Mouse (Mus musculus): Measurements from ENCODE around the gene Vmn1r17. TPM values are rescaled to one million over a fixed set of nuclear protein-coding genes. Genes with fewer than 3 reads are reported as not detected.

Gene Vmn1r17
- not detected for total RNA-seq (2023)

GRCm38 (mm10) chr6:57363627-57364026, at the start of gene Vmn1r17:
TSS of gene Vmn1r17 (minus strand) at chr6:57363727.

DNA sequence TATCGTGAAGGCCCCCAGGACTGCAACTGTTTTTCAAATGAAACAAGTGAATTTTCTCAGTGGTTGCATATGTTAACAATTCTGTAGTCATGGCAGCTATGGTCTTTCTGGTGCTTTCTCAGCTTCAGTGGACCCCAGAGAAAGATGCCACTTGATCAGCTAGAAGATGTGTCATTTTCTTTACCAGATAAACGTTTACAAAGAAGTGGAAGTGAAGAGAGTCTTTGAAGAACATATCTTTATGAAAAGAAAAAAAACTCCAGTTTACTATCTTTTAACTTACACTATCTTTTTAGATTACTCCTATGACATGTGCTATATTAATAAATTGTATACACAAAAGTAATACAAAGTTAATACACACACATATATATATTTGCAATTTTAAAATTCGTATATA, 40.0 kb upstream of the Vmn1r17 start, which contains the start of gene Vmn1r19:
Vmn1r19 (plus strand) TSS at position 301 of the 400 bp plus-strand sequence.

DNA sequence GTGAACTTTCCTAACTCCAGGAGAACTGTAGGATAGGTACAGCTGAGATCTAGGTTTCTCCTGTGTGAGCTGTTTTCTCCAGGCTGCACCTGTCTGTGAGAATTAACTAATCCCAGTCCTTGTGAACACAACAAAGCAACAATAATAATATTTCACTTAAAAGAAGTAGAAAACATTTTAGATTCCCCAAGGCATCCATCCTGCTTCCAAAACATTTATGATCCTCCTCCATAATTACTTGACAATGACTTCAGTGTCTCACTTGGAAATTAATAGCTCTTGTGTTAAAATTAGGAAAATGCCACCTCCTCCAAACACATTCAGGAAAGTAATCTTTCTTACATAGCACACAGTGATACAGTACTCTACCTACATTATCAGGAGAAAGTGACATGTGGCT, 32.2 kb upstream of the Vmn1r17 start, which contains the start of gene Vmn1r18:
Vmn1r18 (minus strand) TSS at position 101 of the 400 bp plus-strand sequence.

DNA sequence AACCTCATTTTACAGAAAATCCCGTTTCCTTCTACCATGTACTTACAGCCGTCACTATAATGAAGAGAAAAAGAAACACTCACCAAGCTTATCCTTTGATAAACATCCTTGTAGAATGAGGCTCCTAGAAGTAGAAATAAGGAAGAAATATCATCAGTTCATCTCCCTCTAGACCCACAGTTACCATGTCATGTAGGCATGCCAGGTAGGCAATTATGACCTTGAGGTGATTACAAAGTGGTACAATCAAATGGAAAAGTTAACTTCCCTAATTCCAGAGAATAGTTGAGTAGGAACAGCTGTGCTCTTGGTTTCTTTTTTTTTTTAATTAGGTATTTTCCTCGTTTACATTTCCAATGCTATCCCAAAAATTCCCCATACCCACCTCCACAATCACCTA, 34.1 kb downstream of the Vmn1r17 start, which contains the start of gene Vmn1r16:
Vmn1r16 (minus strand) TSS at position 101 of the 400 bp plus-strand sequence.

Other genes starting within 250 kb of the Vmn1r17 start
- gene Vmn1r11, start 230.3 kb downstream of the Vmn1r17 start, total RNA-seq (2023) = not detected
- gene Vmn1r12, start 206.8 kb downstream of the Vmn1r17 start, total RNA-seq (2023) = under 1 TPM in 1 of 2 experiments, not detected in 1; 0.09 TPM
- gene Vmn1r13, start 160.4 kb downstream of the Vmn1r17 start, total RNA-seq (2023) = not detected
- not detected for gene Vmn1r14, start 132.0 kb downstream of the Vmn1r17 start, total RNA-seq (2023)
- not detected for gene Vmn1r15, start 105.8 kb downstream of the Vmn1r17 start, total RNA-seq (2023)
- gene Vmn1r16, start 34.2 kb downstream of the Vmn1r17 start, total RNA-seq (2023) = not detected
- gene Vmn1r18, start 32.1 kb upstream of the Vmn1r17 start, total RNA-seq (2023) = not detected
- not detected for gene Vmn1r19, start 40.1 kb upstream of the Vmn1r17 start, total RNA-seq (2023)
- gene Vmn1r20, start 65.2 kb upstream of the Vmn1r17 start, total RNA-seq (2023) = not detected
- gene Ppm1k, start 171.7 kb upstream of the Vmn1r17 start, total RNA-seq (2023) = 10 to 100 TPM; 37.9 to 57.0 TPM
- gene Herc6, start 217.3 kb upstream of the Vmn1r17 start, total RNA-seq (2023) = 10 to 100 TPM; 25.7 to 35.8 TPM